In genomic region chr16:77236509-77237271, GRCm38 (mm10) we compare ENCODE assay signal across 8 mouse cellular contexts.
A peak's percentile ranks its signal among the peaks of the same experiment; 100 is the strongest.
DNase-seq lines count a peak whose midpoint lies in the region; ATAC-seq and TF ChIP-seq lines count a peak whose summit lies in the region.

No protein-coding gene starts in this region.

- TF ChIP-seq POLR2A in heart, adult 2 months (IDR thresholded peaks at IDR 0.05; ENCODE audit: insufficient read depth, low read depth, low read length): no peak

- H3K79me2 ChIP-seq in heart, adult 2 months (replicated peaks; ENCODE audit: control insufficient read depth, insufficient read depth, low read length): no peaks in the 10 kb centered on the region

- H3K4me1 ChIP-seq in heart, adult 2 months (ENCODE audit: control insufficient read depth, insufficient read depth, low read length): peaks cover 1% of the 10 kb centered on the region
- peaks cover 28% of the 10 kb centered on the region for H3K4me1 ChIP-seq in embryonic facial prominence, embryonic 12.5 days
- H3K4me1 ChIP-seq in heart, postnatal 0 days (ENCODE audit: control insufficient read depth, insufficient read depth): no peaks in the 10 kb centered on the region

- H3K4me3 ChIP-seq in heart, adult 2 months: peak overlapping the region; percentile 45
- H3K4me3 ChIP-seq in embryonic facial prominence, embryonic 12.5 days: peak overlapping the region; percentile 9; the same call in 1 of the 2 replicates
- peak overlapping the region; percentile 46 for H3K4me3 ChIP-seq in heart, postnatal 0 days (ENCODE audit: low read depth, low read length)

- H3K9ac ChIP-seq in heart, adult 2 months (ENCODE audit: low read depth, low read length): peak overlapping the region; percentile 10; the same call in 1 of the 2 replicates
- H3K9ac ChIP-seq in embryonic facial prominence, embryonic 12.5 days: no peak overlapping the region
- H3K9ac ChIP-seq in heart, postnatal 0 days (replicated peaks; ENCODE audit: low read depth, low read length): 0 out of 2 replicates have a peak overlapping the region, but pooled peaks have one; percentile 28

- TF ChIP-seq CTCF in heart, adult 2 months (IDR thresholded peaks at IDR 0.05): no peak
- no peak for TF ChIP-seq CTCF in heart, postnatal 0 days (IDR thresholded peaks at IDR 0.05; ENCODE audit: low read depth)

- WGBS in heart, adult 2 months: 21% methylated on average over 13 of the region's 13 CpGs
- WGBS in embryonic facial prominence, embryonic 12.5 days: 33% methylated on average over 13 of the region's 13 CpGs
- WGBS in heart, postnatal 0 days: 23% methylated on average over 13 of the region's 13 CpGs

- no peaks in the 10 kb centered on the region for H3K9me3 ChIP-seq in embryonic facial prominence, embryonic 12.5 days
- no peaks in the 10 kb centered on the region for H3K9me3 ChIP-seq in heart, postnatal 0 days (replicated peaks; ENCODE audit: control insufficient read depth, low read length)

- H3K27ac ChIP-seq in heart, adult 2 months: no peak overlapping the region
- peak overlapping the region; percentile 63 for H3K27ac ChIP-seq in embryonic facial prominence, embryonic 12.5 days
- H3K27ac ChIP-seq in heart, postnatal 0 days (ENCODE audit: low read depth): no peak overlapping the region

- intact Hi-C loops in heart, adult 2 months (cut with DNase I): no loop called here

- no peaks in the 10 kb centered on the region for H3K27me3 ChIP-seq in heart, adult 2 months (ENCODE audit: control insufficient read depth, insufficient read depth, low read length)
- H3K27me3 ChIP-seq in embryonic facial prominence, embryonic 12.5 days: no peaks in the 10 kb centered on the region
- H3K27me3 ChIP-seq in heart, postnatal 0 days (ENCODE audit: control insufficient read depth, insufficient read depth, low read length): no peaks in the 10 kb centered on the region

- peak in 1 of 2 experiments; percentile 6 for DNase-seq in heart, adult 2 months
- DNase-seq in heart, adult 8-10 months (ENCODE audit: low spot score): no peak
- DNase-seq in heart, postnatal 0 days (ENCODE audit: low spot score): peak; percentile 15
- peak; percentile 82 for DNase-seq in layer of hippocampus, adult 11-12 months (ENCODE audit: low spot score)
- DNase-seq in lung, postnatal 10 days: peak; percentile 45
- peak; percentile 24 for DNase-seq in retina, postnatal 7 days (ENCODE audit: low read depth, low spot score)

- no peak for TF ChIP-seq EP300 in heart, adult 2 months (IDR thresholded peaks at IDR 0.05; ENCODE audit: insufficient read depth, low read depth, low read length)
- no peak for TF ChIP-seq EP300 in heart, postnatal 0 days (IDR thresholded peaks at IDR 0.05; ENCODE audit: low read depth)

- ATAC-seq in embryonic facial prominence, embryonic 12.5 days (ENCODE audit: insufficient number of reproducible peaks, insufficient read depth, low FRiP score, low TSS enrichment): peak; percentile 81
- no peak for ATAC-seq in heart, postnatal 0 days (ENCODE audit: insufficient read depth, low read depth)
- ATAC-seq in monocyte, adult 5-6 weeks (replicated peaks; ENCODE audit: insufficient number of reproducible peaks, low FRiP score, low TSS enrichment, poor library complexity, severe bottlenecking): no peak

- H3K36me3 ChIP-seq in heart, adult 2 months (ENCODE audit: control insufficient read depth, insufficient read depth, low read length): no peaks in the 10 kb centered on the region
- H3K36me3 ChIP-seq in embryonic facial prominence, embryonic 12.5 days: no peaks in the 10 kb centered on the region
- no peaks in the 10 kb centered on the region for H3K36me3 ChIP-seq in heart, postnatal 0 days (replicated peaks; ENCODE audit: control insufficient read depth, insufficient read depth, low read length)

- peak overlapping the region; percentile 44 for H3K4me2 ChIP-seq in embryonic facial prominence, embryonic 12.5 days (replicated peaks)
- H3K4me2 ChIP-seq in heart, postnatal 0 days (ENCODE audit: low read depth, low read length): peak overlapping the region; percentile 64
